Mouse (Mus musculus) thymus, adult 18-20 months (tissue): ENCODE measurements around the gene Usp49.

Experiments
- DNase-seq, 2 experiments: peaks; one replicate each; pipeline ENCODE4 v3.0.0; 2022; ENCODE audit warnings: mixed read lengths in 2 of 2

Usp49 gene

GRCm38 (mm10) chr17:47695337-47695710 is 64.8 kb downstream of the Usp49 start:
- no peak for DNase-seq

- DNase-seq: no peak
Observed at GRCm38 (mm10) chr17:47698156-47698555, 67.7 kb downstream of the Usp49 start.

GRCm38 (mm10) chr17:47699055-47699454 is 68.6 kb downstream of the Usp49 start:
- no peak for DNase-seq

GRCm38 (mm10) chr17:47701793-47702192 is 71.3 kb downstream of the Usp49 start:
- DNase-seq: no peak

DNA sequence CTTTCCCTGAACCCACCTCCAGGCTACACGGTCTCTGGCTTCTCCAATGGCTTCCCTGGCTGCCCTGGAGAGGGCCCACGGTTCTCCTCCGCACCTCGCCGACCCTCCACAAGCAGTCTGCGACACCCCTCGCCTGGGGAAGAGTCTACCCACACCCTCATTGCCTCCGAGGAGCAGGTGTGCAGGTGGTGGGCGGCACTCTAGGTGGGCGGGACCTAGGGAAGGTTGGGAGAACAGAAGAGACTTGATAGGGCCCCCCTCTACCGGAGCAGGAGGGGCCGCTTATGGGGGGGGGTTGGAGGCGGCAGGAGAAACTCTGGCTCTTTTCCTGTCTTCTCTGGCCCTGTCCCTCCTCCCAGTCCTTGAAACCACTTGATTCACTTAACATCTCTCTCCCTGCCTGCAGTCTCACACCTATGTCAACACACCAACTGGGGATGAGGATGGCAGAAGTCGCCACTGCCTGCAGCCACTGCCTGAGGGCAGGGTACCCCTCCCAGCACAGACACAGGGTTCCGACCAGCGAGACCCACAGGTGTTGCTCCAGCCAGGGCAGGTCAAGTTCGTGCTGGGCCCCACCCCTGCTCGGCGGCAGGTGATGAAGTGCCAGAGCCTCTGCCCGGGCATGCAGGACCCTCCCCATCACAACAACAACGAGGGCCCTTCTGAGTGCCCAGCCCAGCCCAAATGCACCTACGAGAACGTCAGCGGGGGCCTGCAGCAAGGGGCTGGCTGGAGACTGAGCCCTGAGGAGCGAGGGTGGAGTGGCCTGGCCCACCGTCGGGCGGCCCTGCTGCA is 72.3 kb downstream of the Usp49 start:
- no peak for DNase-seq

DNA sequence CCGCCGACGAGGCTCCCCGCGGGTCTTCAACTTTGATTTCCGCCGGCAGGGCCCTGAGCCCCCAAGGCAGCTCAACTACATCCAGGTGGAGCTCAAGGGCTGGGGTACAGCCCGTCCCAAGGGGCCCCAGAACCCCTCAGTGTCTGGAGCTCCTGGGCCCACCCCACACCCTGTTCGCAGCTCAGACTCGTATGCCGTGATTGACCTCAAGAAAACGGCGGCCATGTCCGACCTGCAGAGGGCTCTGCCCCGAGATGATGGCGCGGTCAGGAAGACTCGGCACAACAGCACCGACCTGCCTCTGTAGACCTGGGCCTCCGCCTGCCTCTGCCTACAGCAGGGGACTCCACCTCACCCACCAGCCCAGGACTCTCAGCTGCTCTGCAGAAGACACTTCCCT is 73.1 kb downstream of the Usp49 start:
- no peak for DNase-seq

DNA sequence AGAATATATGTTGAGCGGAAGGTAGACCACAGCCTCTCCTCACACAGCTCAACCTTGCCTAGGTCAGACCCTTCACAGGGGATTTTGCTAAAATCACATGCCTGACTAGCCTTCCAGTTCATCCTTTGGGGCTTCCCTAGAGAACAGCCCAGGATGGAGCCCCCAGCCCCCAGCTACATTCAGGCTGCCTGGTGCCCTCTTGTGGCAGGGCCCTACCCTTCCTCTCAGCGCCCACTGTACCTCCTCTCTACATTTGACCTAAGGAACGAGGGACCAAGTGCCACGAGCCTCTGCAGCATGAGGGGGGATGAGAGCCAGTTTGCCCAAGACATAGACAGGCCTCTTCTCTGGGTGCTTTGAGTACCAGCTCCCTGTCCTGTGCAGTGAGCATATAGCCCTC is 74.2 kb downstream of the Usp49 start:
- DNase-seq: no peak

GRCm38 (mm10) chr17:47706196-47706595 is 75.7 kb downstream of the Usp49 start:
- DNase-seq: no peak

DNA sequence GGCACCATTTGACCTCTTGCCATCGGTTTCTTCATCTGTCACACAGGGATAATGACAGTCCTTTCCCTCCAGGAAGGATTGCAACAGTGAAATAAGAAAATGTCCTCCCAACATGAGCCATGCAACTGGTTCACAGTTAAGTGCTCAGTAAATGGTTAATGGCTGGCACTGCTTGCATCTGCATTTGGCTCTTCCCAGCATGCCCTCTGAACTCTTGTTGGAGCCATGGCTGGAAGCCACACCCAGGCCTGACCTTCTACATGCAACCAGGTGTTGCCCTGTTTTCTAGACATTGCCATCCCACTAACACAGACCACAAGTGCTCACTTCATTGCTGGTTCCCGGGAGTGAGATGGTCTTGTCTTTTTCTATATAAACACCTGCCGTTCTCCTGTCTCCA is 77.5 kb downstream of the Usp49 start:
- no peak for DNase-seq

GRCm38 (mm10) chr17:47708972-47709371 is 78.5 kb downstream of the Usp49 start:
- DNase-seq: no peak

DNA sequence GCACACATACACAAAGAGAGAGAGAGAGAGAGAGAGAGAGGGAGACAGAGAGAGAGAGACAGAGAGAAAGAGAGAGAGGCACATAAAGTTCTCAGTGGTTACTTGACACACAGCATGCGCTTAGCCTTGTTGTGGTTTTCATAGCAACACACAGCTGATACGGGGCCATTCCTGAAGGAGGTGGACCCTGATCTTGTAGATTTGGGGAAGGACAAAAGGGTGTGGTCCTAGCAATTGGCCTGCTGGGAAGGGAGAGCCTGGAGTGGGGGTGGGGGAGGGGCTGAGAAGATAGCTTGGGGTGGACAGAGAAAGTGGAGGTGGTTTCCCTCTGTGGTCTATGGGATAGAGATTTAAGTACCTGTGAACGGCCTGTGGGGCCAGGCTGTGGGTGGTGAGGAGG is 79.5 kb downstream of the Usp49 start:
- no peak for DNase-seq

GRCm38 (mm10) chr17:47711883-47712282 is 81.4 kb downstream of the Usp49 start:
- DNase-seq: no peak

DNA sequence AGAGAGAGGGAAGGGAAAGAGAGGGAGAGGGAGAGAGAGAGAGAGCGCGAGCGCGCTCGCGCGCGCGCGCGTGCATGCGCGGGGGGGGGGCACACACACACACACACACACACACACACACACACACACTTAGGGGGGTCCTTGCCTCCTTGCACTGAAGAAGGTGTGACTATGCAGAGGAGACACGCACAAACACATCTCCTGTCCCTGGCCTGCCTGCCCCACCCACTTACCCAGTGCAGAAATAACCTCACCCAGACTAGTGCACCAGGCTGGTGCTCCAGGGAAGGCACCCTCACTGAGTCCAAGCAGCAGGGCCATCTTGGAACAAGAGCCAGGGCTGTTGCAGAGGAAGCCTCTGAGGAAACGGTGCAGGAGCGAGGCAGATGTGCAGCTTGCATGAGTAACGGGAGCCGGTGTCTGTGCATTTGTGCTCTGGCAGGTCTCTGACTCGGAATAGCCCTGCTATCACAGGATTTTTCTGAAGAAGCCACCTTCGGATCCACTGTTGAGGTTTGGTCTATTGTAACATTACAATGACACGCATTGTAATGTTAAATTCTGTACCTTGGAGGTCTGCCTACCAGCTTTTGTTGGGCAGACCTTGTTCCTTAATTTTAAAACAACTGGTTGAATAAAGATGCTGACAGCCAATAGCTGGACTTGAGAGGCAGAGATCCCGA is 82.5 kb downstream of the Usp49 start:
- DNase-seq: no peak

GRCm38 (mm10) chr17:47715037-47715436 is 84.5 kb downstream of the Usp49 start:
- DNase-seq: no peak

DNA sequence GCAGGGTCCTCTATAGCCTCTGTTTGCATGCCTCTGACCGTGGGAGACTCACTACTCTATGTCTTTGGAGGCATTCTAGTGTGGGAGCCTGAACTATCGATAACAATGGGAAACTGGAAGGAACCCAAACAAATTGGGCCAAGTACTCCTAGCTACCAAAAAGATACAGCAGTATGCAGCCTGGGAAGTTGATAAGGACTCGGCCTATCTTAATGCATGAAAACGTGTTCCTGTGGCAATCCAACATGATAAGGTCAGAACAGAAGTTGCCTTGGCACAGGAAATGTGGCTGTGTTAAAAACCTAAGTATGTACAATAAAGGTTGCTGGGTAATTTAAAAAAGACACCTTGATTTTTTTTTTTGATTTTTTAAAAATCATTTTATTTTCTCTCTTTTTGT is 90.7 kb downstream of the Usp49 start:
- no peak for DNase-seq

GRCm38 (mm10) chr17:47726566-47726965 is 96.1 kb downstream of the Usp49 start, which contains the start of gene Pgc:
Gene Pgc, plus strand, starts transcription at chr17:47726842.
- DNase-seq: no peak

GRCm38 (mm10) chr17:47730633-47731575 is 100.4 kb downstream of the Usp49 start:
- no peak for DNase-seq

DNA sequence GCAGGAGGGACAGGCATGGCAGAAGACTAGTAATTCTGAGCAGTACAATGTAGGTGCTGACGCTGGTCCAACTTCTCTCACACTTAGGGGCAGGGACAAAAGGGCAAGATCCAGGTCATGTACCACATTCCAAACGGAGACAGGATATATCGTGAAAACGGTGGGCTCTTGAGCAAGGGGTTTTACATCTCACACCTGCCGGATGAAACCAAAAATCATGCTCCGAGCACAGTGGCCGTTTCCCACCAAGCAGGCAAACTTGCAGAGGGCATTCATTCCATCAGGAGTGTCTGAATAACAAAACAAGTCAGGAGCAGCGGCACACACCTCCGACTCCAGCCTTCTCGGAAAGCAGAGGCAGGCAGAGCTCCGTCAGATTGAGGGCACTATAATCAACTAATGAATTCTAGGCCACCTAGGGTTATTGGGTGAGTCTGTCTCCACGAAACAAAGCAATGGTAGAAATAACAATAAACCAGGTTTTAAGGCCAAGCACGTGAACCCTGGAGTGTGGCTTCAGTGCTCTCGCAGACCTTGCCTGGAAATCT is 105.1 kb downstream of the Usp49 start:
- no peak for DNase-seq
